Mouse (Mus musculus) intestine, postnatal 0 days (tissue): ENCODE results near the gene Slc29a3. TPM values are rescaled to one million over a fixed set of nuclear protein-coding genes. Genes with fewer than 3 reads are reported as not detected.

Experiments
- ATAC-seq: fragments of 200-750 bp; cut with Nextera tagmentation; 2 replicates; pipeline ENCODE4 v1.8.0; 2017; ENCODE audit warnings: mild to moderate bottlenecking, moderate TSS enrichment, moderate library complexity
- H3K27ac ChIP-seq: fragments of 300-500 bp; sonication (generic); 2 replicates; pipeline ENCODE4 v1.5.1; 2014; ENCODE audit warnings: mild to moderate bottlenecking, low read depth, low read length, moderate library complexity
- H3K27me3 ChIP-seq: fragments of 300-500 bp; sonication (generic); replicated peaks from 2 replicates; pipeline ENCODE4 v1.6.1; 2014; ENCODE audit warnings: low read length, mixed read lengths; ENCODE audit not compliant: control insufficient read depth, insufficient read depth
- H3K36me3 ChIP-seq: fragments of 300-500 bp; sonication (generic); 2 replicates; pipeline ENCODE4 v1.6.1; 2014; ENCODE audit warnings: mild to moderate bottlenecking, moderate library complexity; ENCODE audit not compliant: control insufficient read depth, insufficient read depth
- H3K4me1 ChIP-seq: fragments of 300-500 bp; sonication (generic); replicated peaks from 2 replicates; pipeline ENCODE4 v1.6.1; 2014; ENCODE audit warnings: antibody characterized with exemption, low read length, mixed read lengths; ENCODE audit not compliant: control insufficient read depth, insufficient read depth
- H3K4me2 ChIP-seq: fragments of 300-500 bp; sonication (generic); replicated peaks from 2 replicates; pipeline ENCODE4 v1.6.1; 2014; ENCODE audit warnings: low read depth, mild to moderate bottlenecking, moderate library complexity
- H3K4me3 ChIP-seq: fragments of 300-500 bp; sonication (generic); 2 replicates; pipeline ENCODE4 v1.5.1; 2014; ENCODE audit warnings: low read depth, low read length
- H3K9ac ChIP-seq: fragments of 300-500 bp; sonication (generic); 2 replicates; pipeline ENCODE4 v1.6.1; 2014; ENCODE audit warnings: mild to moderate bottlenecking, low read depth, low read length
- H3K9me3 ChIP-seq: fragments of 300-500 bp; sonication (generic); 2 replicates; pipeline ENCODE4 v1.6.1; 2016; ENCODE audit warnings: mixed run types; ENCODE audit not compliant: control insufficient read depth
- CTCF ChIP-seq: sonication (generic); IDR thresholded peaks from 2 replicates; pipeline ENCODE4 v1.5.1; 2016; ENCODE audit warnings: low read depth, mild to moderate bottlenecking, control low read depth, antibody characterized with exemption, moderate library complexity
- WGBS: fragments of 180-500 bp; shearing (Covaris S2); extraction: QIAGEN DNeasy Blood & Tissue Kit; methylation state at CpG from one replicate; pipeline ENCODE4 v1.1.7; 2014; 5-methylcytosine and 5-hydroxymethylcytosine counted together
- polyA plus RNA-seq: library from polyadenylated mRNA; unstranded; fragments of >200 nt; fragmentation: Nextera tagmentation; extraction: Ambion mirVana; gene quantifications from 2 replicates; pipeline ENCODE4 v1.2.1, GENCODE M21; 2015

Slc29a3 gene
- polyA plus RNA-seq, 1 experiment from 2014 or later: 6.3 TPM

- Histone ChIP-seq H3K27me3 (no peaks in the 10 kb centered on the region), H3K9ac (no peak overlapping the region), H3K4me3 (no peak overlapping the region), H3K9me3 (no peaks in the 10 kb centered on the region), H3K4me1 (no peaks in the 10 kb centered on the region), H3K27ac (no peak overlapping the region), H3K4me2 (no peak overlapping the region), H3K36me3 (peaks cover 5% of the 10 kb centered on the region; the same call in 1 of the 2 replicates)
- TF ChIP-seq CTCF: no peak
- 68% methylated on average over 8 of the region's 9 CpGs for WGBS
- ATAC-seq: no peak
These were observed 14.5 kb downstream of the Slc29a3 start for GRCm38 (mm10) chr10:60737886-60738640.

GRCm38 (mm10) chr10:60737169-60737728, 15.3 kb downstream of the Slc29a3 start:
- Histone ChIP-seq H3K27ac (no peak overlapping the region), H3K4me1 (no peaks in the 10 kb centered on the region), H3K9me3 (no peaks in the 10 kb centered on the region), H3K4me3 (no peak overlapping the region), H3K4me2 (no peak overlapping the region), H3K27me3 (no peaks in the 10 kb centered on the region), H3K9ac (no peak overlapping the region), H3K36me3 (peaks cover 5% of the 10 kb centered on the region; the same call in 1 of the 2 replicates)
- TF ChIP-seq CTCF: no peak
- WGBS: 77% methylated on average over 11 of the region's 11 CpGs
- no peak for ATAC-seq

GRCm38 (mm10) chr10:60735737-60736136, 16.9 kb downstream of the Slc29a3 start:
- Histone ChIP-seq H3K27ac (no peak overlapping the region), H3K4me2 (no peak overlapping the region), H3K36me3 (peaks cover 5% of the 10 kb centered on the region; the same call in 1 of the 2 replicates), H3K4me1 (no peaks in the 10 kb centered on the region), H3K27me3 (no peaks in the 10 kb centered on the region), H3K4me3 (no peak overlapping the region), H3K9me3 (no peaks in the 10 kb centered on the region), H3K9ac (no peak overlapping the region)
- ATAC-seq: no peak
- 100% methylated on average over 1 of the region's 1 CpGs for WGBS
- TF ChIP-seq CTCF: no peak

GRCm38 (mm10) chr10:60733471-60733870, 19.1 kb downstream of the Slc29a3 start:
- peaks cover 5% of the 10 kb centered on the region; the same call in 1 of the 2 replicates for H3K36me3 ChIP-seq
- no peak for TF ChIP-seq CTCF
- 76% methylated on average over 8 of the region's 8 CpGs for WGBS
- no peaks in the 10 kb centered on the region for H3K4me1 ChIP-seq
- no peak overlapping the region for H3K27ac ChIP-seq
- H3K27me3 ChIP-seq: no peaks in the 10 kb centered on the region
- no peaks in the 10 kb centered on the region for H3K9me3 ChIP-seq
- no peak overlapping the region for H3K4me2 ChIP-seq
- no peak overlapping the region for H3K9ac ChIP-seq
- H3K4me3 ChIP-seq: no peak overlapping the region
- ATAC-seq: no peak

GRCm38 (mm10) chr10:60732397-60732861, 20.2 kb downstream of the Slc29a3 start:
- H3K27ac ChIP-seq: no peak overlapping the region
- WGBS: 51% methylated on average over 2 of the region's 2 CpGs
- no peak for ATAC-seq
- peaks cover 5% of the 10 kb centered on the region; the same call in 1 of the 2 replicates for H3K36me3 ChIP-seq
- H3K9me3 ChIP-seq: no peaks in the 10 kb centered on the region
- no peak overlapping the region for H3K4me2 ChIP-seq
- TF ChIP-seq CTCF: no peak
- H3K27me3 ChIP-seq: no peaks in the 10 kb centered on the region
- no peak overlapping the region for H3K9ac ChIP-seq
- H3K4me3 ChIP-seq: no peak overlapping the region
- no peaks in the 10 kb centered on the region for H3K4me1 ChIP-seq

GRCm38 (mm10) chr10:60731742-60732141, 20.9 kb downstream of the Slc29a3 start:
- no peak overlapping the region for H3K4me3 ChIP-seq
- H3K27ac ChIP-seq: no peak overlapping the region
- H3K9ac ChIP-seq: no peak overlapping the region
- H3K4me2 ChIP-seq: no peak overlapping the region
- WGBS: 45% methylated on average over 5 of the region's 5 CpGs
- no peaks in the 10 kb centered on the region for H3K9me3 ChIP-seq
- H3K27me3 ChIP-seq: no peaks in the 10 kb centered on the region
- TF ChIP-seq CTCF: no peak
- no peak for ATAC-seq
- H3K36me3 ChIP-seq: peaks cover 2% of the 10 kb centered on the region; the same call in 1 of the 2 replicates
- no peaks in the 10 kb centered on the region for H3K4me1 ChIP-seq
